Mouse (Mus musculus) myocyte (in vitro differentiated cells): ENCODE data around the gene E130309D02Rik.

Experiments
- E2F4 ChIP-seq: IDR thresholded peaks from one replicate; pipeline ENCODE4 v1.6.1; 2011; ENCODE audit warnings: mild to moderate bottlenecking, control low read depth, moderate library complexity; ENCODE audit not compliant: insufficient read depth
- TCF12 ChIP-seq: IDR thresholded peaks from one replicate; pipeline ENCODE4 v1.6.1; 2011; ENCODE audit warnings: mild to moderate bottlenecking, control low read depth; ENCODE audit not compliant: poor library complexity, insufficient read depth, severe bottlenecking

DNA sequence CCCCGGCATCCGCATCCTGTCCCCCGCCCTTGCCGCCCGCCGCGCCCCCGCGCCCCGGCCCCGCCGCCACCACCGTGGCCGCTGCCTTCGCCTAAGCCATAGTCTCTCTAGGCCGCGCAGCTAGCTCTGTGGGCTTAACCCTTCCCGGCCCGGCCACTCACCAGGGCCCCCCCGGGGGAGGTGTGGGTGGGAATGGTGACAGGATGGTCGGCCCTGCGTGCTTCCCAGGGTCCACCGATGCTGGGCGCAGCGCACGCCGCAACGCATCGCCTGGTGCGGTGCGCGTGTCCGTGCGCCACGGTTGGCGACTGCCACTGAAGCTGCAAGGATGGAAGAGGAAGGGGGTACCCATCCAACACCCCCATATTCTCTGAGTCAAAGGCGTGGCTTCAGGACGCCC lies 21.8 kb downstream of the E130309D02Rik start, which contains the start of gene Zfp853:
- TF ChIP-seq TCF12 = no peak
- TF ChIP-seq E2F4 = no peak
